Mouse (Mus musculus): ENCODE measurements around the gene Mtfp1. TPM values are rescaled to one million over a fixed set of nuclear protein-coding genes. Genes with fewer than 3 reads are reported as not detected.

Gene Mtfp1
- polyA plus RNA-seq, 1 experiment from 2014 or later = 5.4 TPM

DNA sequence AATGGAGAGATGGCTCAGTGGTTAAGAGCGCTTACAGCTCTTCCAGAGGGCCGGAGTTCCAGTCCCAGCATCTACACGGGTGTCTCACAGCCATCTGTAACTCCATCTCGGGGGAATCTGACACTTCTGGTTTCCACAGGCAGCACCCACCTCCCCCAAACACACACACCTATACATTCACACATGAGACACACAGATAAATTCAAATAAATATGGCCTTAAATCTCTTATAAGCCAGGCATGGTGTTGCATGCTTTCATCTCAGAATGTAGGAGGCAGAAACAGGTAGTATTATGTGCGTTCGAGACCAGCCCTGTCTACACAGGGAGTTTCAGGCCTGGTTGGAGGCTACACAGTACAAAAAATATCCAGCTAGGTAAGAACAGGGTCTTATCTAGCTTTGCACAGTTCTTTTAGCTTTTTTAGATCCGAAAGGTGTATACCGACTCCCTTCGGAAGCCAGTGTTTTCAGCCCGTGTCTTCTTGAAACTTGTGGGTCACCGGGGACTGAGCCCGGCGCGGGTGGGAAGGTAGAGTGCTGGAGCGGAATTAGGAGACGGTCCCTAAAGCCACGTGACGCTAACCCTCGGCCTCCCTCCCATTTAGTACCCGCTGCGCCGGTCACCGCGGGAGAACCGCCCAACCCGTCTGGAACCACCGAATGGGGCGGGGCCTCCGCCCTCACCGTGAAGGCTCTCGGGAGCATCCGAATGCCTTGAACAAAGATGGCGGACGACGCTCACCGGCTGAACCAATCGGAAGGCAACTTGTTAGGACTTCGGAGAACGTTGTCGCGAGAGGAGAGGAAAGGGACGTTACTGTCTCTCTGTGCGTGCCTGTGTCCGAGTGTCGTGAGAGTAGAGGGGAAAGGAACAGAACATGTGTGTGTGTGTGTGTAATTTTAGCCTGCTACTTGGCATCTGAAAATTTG, 1.1 kb upstream of the Mtfp1 start:
- Histone ChIP-seq H3K9ac (peak overlapping the region; percentile 86), H3K9me3 (replicated peaks) (no peaks in the 10 kb centered on the region), H3K4me3 (peak overlapping the region; percentile 45), H3K4me2 (replicated peaks) (peak overlapping the region; percentile 85), H3K4me1 (peaks cover 25% of the 10 kb centered on the region), H3K27ac (peak overlapping the region; percentile 87), H3K36me3 (no peaks in the 10 kb centered on the region), H3K27me3 (no peaks in the 10 kb centered on the region)
- 3% methylated on average over 45 of the region's 45 CpGs for whole genome bisulfite sequencing
- ATAC-seq (ENCODE audit: low FRiP score) = peak; percentile 94

DNA sequence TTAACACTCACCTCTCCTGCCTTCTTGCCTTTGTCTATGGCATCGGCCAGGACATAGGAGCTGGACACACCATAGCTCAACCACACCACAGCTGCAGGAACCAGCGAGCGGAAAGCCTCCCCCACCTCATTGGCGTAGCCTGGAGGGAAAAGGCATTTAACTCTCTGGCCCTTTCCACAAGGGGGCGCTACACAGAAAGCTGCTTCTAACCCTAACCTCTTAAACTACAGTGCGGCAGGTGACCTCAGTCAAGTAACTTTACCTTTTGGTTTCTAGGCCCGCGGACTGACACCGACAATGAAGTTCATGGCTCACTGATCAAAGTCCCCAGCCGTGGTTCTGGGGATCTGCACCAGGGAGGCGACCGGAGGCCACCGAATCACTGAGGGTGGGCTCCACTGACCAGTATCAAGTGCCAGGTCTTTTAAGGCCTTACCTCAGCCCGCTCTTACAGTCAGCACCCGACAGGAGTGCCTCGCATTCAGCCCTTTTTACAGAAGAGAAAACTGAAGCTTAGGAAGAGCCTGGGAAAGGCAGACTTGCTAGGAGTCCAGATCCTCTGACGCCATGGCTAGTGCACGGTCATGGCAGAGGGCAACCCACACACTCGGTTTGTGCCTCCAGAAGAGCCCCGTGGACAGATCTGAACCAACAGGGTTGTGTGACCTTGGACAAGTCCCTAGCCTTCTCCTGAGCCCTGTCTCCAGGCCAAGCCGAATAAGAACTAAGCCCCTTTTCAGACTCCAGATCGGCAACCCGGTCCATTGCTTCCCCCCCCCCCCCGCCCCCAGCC, 671 bp downstream of the Mtfp1 start:
- Histone ChIP-seq H3K27ac (peak overlapping the region; percentile 74), H3K9me3 (replicated peaks) (no peaks in the 10 kb centered on the region), H3K9ac (peak overlapping the region; percentile 55), H3K36me3 (no peaks in the 10 kb centered on the region), H3K4me1 (peaks cover 25% of the 10 kb centered on the region), H3K27me3 (no peaks in the 10 kb centered on the region), H3K4me3 (peak overlapping the region; percentile 49), H3K4me2 (replicated peaks) (peak overlapping the region; percentile 85)
- WGBS = 8% methylated on average over 22 of the region's 24 CpGs
- ATAC-seq (ENCODE audit: low FRiP score) = no peak

DNA sequence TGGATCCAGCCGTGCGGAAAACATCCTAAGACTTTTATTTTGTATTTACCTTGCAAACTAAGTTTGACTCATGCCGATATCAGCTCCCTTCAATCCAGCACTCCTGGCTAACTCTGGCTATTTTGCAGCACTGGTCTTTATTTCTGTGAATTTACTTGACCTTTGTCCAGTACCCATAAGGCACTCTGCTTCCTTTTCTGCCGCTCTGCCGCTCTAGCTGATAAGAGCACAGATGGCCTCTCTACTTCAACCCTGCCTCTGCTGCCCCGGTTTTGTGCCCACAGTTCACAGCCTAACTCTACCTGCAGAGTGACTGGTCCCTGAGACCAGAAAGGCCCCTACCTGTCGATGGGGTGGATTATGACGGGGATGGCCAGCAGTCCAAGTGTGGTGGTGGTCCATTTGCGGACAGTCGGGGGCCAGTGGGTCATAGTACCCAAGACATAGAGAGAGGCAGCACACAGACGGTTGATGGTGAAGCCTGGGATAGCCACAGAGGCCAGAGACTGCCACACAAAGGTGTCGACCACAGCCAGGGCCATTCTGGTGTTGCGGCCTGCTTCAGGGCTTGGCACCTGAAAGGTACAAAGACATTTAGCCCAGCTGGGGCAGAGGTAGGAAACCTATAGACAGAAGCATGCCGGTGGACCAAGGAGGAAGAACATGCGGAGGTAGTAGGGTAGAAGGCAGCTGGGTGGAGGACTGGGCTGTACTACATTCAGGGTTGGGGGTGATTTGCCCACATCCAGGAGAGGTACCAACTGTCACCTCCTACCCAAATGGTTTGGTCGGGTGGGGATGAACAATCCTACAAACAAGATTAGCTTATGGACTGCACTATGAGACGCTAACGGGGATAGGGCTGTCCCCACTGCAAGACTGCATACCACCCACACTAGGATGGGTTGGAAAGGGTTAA, 1.5 kb downstream of the Mtfp1 start:
- Histone ChIP-seq H3K27ac (no peak overlapping the region), H3K36me3 (no peaks in the 10 kb centered on the region), H3K4me2 (replicated peaks) (no peak overlapping the region), H3K4me3 (no peak overlapping the region), H3K9ac (no peak overlapping the region), H3K4me1 (peaks cover 25% of the 10 kb centered on the region), H3K9me3 (replicated peaks) (no peaks in the 10 kb centered on the region), H3K27me3 (no peaks in the 10 kb centered on the region)
- 90% methylated on average over 18 of the region's 18 CpGs for WGBS
- no peak for ATAC-seq (ENCODE audit: low FRiP score)

DNA sequence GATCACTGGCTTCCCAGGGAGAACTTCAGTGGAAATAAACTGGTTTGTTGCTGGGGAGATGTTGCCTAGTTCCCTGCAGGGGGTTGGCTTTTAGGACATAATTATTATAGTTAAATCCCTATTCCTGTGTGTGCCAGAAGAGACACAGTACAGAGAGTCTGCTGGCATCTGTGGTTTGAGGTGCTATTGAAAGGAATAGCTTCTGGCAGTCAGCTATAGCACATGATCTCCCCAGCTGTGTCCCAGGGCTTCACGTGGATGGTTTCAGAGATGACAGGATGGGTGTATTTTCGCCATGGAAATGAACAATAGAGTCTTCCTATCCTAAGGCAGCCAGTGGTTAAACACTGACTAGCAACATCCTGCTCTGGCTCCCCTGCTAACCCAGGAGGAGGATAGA, 8.0 kb downstream of the Mtfp1 start:
- H3K27ac ChIP-seq = no peak overlapping the region
- no peak for ATAC-seq (ENCODE audit: low FRiP score)
- H3K9me3 ChIP-seq (replicated peaks) = no peaks in the 10 kb centered on the region
- H3K4me2 ChIP-seq (replicated peaks) = no peak overlapping the region
- no peak overlapping the region for H3K9ac ChIP-seq
- no peaks in the 10 kb centered on the region for H3K36me3 ChIP-seq
- 73% methylated on average over 2 of the region's 2 CpGs for WGBS
- H3K4me3 ChIP-seq = no peak overlapping the region
- H3K27me3 ChIP-seq = no peaks in the 10 kb centered on the region
- H3K4me1 ChIP-seq = no peaks in the 10 kb centered on the region

DNA sequence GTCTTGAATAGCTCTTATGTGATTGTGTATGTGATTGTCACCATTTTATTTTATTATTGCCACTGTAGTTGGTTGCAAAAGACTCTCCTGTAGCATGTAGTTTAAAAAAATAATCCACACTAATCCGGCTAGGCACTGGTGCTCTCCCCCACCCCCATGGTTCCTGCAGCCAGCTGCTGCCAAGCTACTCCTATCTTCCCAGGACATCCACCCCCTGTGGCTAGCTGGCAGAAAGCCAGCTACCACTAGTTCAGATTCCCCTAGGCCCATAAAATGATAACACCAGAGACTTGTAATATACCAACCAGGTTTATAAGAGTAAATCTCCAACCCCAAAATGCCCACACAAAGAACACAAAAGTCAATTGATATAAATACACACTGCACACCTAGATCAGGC, 9.0 kb downstream of the Mtfp1 start:
- no peaks in the 10 kb centered on the region for H3K36me3 ChIP-seq
- H3K27me3 ChIP-seq = no peaks in the 10 kb centered on the region
- no peaks in the 10 kb centered on the region for H3K9me3 ChIP-seq (replicated peaks)
- H3K4me3 ChIP-seq = no peak overlapping the region
- ATAC-seq (ENCODE audit: low FRiP score) = no peak
- no peak overlapping the region for H3K27ac ChIP-seq
- no peaks in the 10 kb centered on the region for H3K4me1 ChIP-seq
- no peak overlapping the region for H3K4me2 ChIP-seq (replicated peaks)
- WGBS = 75% methylated on average over 1 of the region's 1 CpGs
- H3K9ac ChIP-seq = no peak overlapping the region

DNA sequence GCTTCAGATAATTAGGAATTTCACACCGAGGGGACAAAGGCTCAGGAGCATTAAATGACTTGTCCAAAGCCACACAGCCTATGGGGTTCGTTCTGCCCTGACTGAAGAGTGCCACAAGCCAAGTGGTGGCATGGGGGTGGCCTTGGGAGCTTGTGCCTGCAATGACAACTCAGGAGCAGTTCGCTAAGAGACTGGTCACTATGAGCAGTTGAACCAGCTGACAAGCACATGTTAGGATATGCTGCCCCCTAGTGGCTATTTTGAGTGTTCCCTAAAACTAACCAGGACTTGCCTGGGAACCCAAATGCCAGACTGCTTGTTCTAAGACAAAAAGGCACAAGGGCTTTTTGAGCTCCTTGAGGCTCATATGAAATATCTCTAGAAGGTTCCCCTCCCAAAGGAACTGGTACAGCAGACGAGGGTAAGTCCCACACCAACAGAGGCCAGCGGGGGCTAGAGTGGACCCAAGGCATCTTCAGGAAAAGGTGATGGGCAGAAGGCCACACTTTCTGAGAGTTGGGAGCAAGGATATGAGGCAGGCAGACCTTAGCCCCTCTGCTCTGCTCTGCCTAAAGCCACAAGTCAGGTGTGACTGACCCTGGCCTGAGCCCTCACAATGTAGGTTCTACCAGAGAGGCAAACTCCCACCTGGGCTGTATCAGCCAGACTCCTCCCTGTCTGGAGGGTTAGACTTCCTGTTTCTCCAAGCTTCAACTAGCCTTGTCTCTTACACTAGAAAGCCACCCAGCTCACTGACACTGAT, 11.7 kb downstream of the Mtfp1 start:
- WGBS = 28% methylated on average over 5 of the region's 5 CpGs
- no peak overlapping the region for H3K9ac ChIP-seq
- H3K4me3 ChIP-seq = no peak overlapping the region
- no peak for ATAC-seq (ENCODE audit: low FRiP score)
- no peaks in the 10 kb centered on the region for H3K27me3 ChIP-seq
- no peak overlapping the region for H3K4me2 ChIP-seq (replicated peaks)
- no peaks in the 10 kb centered on the region for H3K9me3 ChIP-seq (replicated peaks)
- no peaks in the 10 kb centered on the region for H3K4me1 ChIP-seq
- H3K36me3 ChIP-seq = no peaks in the 10 kb centered on the region
- no peak overlapping the region for H3K27ac ChIP-seq

DNA sequence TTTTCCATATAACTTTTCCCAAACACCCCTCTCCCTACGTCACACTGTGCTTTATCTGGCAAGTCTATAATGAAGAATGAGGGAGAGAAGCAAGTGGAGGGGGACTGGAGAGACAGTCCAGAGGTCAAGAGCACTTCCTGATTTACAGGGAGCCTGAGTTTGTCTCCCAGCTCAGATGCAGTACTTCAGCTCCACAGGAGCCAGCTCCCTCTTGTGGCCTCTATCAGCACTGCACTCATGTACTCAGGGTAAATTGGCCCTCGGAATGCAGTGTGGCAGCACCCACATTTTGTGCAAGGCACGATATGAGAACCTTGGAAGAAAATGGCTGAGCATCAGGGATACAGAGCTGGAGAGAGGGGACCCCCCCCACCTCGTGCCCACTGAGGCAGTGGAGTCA, 15.0 kb downstream of the Mtfp1 start:
- 20% methylated on average over 4 of the region's 4 CpGs for WGBS
- H3K4me3 ChIP-seq = no peak overlapping the region
- no peaks in the 10 kb centered on the region for H3K9me3 ChIP-seq (replicated peaks)
- H3K27ac ChIP-seq = no peak overlapping the region
- H3K36me3 ChIP-seq = no peaks in the 10 kb centered on the region
- no peak for ATAC-seq (ENCODE audit: low FRiP score)
- no peak overlapping the region for H3K9ac ChIP-seq
- H3K27me3 ChIP-seq = no peaks in the 10 kb centered on the region; the same call in 1 of the 2 replicates
- no peak overlapping the region for H3K4me2 ChIP-seq (replicated peaks)
- H3K4me1 ChIP-seq = no peaks in the 10 kb centered on the region

DNA sequence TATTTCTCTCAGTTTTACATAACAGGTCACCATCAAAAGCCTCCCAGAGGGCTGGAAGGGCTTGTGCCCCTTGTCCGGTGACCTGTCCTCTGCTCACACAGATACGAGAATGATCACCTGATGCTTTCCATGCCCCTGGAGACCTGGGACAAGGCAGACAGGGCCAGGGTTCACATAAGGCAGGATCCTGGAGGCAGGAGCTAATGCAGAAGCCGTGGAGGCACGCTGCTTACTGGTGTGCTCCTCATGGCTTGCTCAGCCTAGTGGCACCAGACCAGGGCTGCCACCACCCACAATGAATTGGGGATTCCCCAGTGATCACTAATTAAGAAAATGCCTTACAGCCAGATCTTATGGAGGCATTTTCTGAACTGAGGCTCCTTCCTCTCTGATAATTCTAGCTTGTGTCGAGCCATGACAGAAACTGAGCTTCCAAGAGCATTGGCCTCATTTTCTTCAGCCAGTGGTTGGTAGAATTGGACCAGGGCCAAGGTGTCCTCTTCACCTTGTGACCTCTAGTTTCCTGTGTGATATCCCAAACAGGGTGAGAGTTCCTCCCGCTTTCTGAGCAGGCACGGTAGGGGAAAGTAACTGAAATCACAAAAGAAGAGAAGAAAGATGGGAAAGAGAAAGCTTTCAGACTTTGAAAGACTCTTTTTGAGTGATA, 16.8 kb downstream of the Mtfp1 start:
- H3K27me3 ChIP-seq = no peaks in the 10 kb centered on the region; the same call in 1 of the 2 replicates
- WGBS = 80% methylated on average over 7 of the region's 7 CpGs
- ATAC-seq (ENCODE audit: low FRiP score) = no peak
- no peaks in the 10 kb centered on the region for H3K36me3 ChIP-seq
- no peak overlapping the region for H3K4me3 ChIP-seq
- no peak overlapping the region for H3K27ac ChIP-seq
- H3K4me2 ChIP-seq (replicated peaks) = no peak overlapping the region
- no peaks in the 10 kb centered on the region for H3K9me3 ChIP-seq (replicated peaks)
- H3K9ac ChIP-seq = no peak overlapping the region
- no peaks in the 10 kb centered on the region for H3K4me1 ChIP-seq

DNA sequence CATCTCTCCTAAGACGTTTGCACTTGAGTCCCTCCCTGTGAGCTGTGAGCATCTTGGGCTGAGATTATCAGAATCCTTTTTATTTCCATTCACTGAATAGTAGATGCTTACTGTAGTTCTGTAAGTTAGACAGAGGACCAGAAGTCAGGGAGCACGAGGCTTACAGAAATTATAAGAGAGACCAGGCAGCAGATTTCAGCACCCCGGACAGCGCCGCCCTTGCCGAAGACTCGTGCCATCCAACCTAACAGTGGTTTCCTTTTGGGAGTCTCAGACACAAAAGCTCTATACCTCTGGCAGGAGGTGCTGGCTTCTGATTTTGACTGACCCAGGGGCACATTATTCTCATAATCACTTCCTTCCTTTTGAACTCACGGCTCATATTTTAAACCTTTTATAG, 18.6 kb downstream of the Mtfp1 start:
- no peaks in the 10 kb centered on the region for H3K9me3 ChIP-seq (replicated peaks)
- 17% methylated on average over 8 of the region's 8 CpGs for WGBS

DNA sequence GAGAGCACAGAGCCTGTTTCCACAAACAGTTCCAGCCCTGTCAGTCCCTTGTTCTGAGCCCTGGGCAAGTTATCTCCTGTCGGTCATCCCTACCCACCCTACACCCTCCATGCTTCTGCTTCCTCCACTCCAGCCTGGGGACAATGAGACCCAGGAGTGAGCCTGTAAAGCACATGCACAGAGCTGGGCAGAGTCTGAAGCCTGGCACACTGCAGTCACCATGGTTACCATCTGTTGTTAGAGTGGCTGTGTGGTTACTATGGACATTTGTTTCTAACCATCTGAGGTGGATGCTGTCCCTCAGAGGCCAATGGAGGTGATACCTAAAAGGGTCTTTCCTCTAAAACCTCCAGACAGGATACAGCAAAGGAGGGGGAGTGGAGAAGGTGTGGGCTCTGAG, 25.6 kb downstream of the Mtfp1 start:
- no peak for ATAC-seq (ENCODE audit: low FRiP score)
- no peak overlapping the region for H3K4me2 ChIP-seq (replicated peaks)
- H3K36me3 ChIP-seq = no peaks in the 10 kb centered on the region
- no peaks in the 10 kb centered on the region for H3K9me3 ChIP-seq (replicated peaks)
- no peaks in the 10 kb centered on the region for H3K4me1 ChIP-seq
- WGBS = 75% methylated on average over 1 of the region's 1 CpGs
- H3K4me3 ChIP-seq = no peak overlapping the region
- no peak overlapping the region for H3K27ac ChIP-seq
- H3K27me3 ChIP-seq = no peaks in the 10 kb centered on the region; the same call in 1 of the 2 replicates
- no peak overlapping the region for H3K9ac ChIP-seq

More for the DNA sequence above, 18.6 kb downstream of the Mtfp1 start:
- Histone ChIP-seq H3K4me3 (no peak overlapping the region), H3K9ac (no peak overlapping the region), H3K4me2 (replicated peaks) (no peak overlapping the region), H3K27ac (no peak overlapping the region), H3K36me3 (no peaks in the 10 kb centered on the region), H3K27me3 (no peaks in the 10 kb centered on the region; the same call in 1 of the 2 replicates), H3K4me1 (no peaks in the 10 kb centered on the region)
- ATAC-seq (ENCODE audit: low FRiP score) = no peak

DNA sequence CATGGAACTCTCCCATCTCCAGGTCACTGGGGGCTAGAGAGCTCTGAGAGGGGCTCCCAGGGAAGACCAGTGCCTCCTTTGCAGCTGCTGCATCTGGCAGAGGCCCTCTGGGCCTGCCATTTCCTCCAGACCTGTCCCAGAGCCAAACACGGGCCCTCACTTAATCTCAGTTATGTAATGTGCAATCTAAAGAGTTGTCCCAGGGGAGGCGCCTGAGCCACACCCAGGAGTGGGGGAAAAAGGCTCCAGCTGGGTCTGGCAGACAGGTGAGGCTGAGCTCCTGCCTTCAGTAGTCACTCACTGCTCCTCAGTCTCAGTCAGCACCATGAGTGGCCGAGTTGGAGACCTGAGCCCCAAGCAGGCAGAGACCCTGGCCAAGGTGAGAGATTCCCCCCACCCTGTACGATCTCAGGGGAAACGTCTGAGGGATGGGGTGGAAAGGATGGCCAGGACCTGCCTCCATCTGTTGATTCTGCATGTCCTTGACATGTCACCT, 30.6 kb downstream of the Mtfp1 start, which contains the start of gene Sec14l3:
Gene Sec14l3 (plus strand): TSS at position 215 of the 496 bp plus-strand sequence.
- H3K36me3 ChIP-seq = no peaks in the 10 kb centered on the region
- H3K27ac ChIP-seq = no peak within 1 kb of the TSS
- no peak within 1 kb of the TSS for H3K9ac ChIP-seq
- ATAC-seq (ENCODE audit: low FRiP score) = no peak
- no peak within 1 kb of the TSS for H3K4me3 ChIP-seq
- H3K27me3 ChIP-seq = no peaks in the 10 kb centered on the region; the same call in 1 of the 2 replicates
- no peaks in the 10 kb centered on the region for H3K4me1 ChIP-seq
- 69% methylated on average over 5 of the region's 5 CpGs for WGBS
- no peak within 1 kb of the TSS for H3K4me2 ChIP-seq (replicated peaks)
- H3K9me3 ChIP-seq (replicated peaks) = no peaks in the 10 kb centered on the region
